Mouse (Mus musculus): ENCODE measurements around the gene Pdxdc1.

Pdxdc1 gene
- long read RNA-seq, experiment 1, full-length matches to known transcripts = 23 of 37 reads
- long read RNA-seq, experiment 1, partial matches to known transcripts = 8 of 37 reads
- long read RNA-seq, experiment 1, other reads (novel, unspliced or antisense) = 6 of 37 reads
- long read RNA-seq, experiment 2, full-length matches to known transcripts = 24 of 50 reads
- long read RNA-seq, experiment 2, partial matches to known transcripts = 11 of 50 reads
- long read RNA-seq, experiment 2, other reads (novel, unspliced or antisense) = 15 of 50 reads

- intact Hi-C loops (cut with DNase I) = loop anchor here (5.0 to 10.0 kb wide), 3 partner anchors 212 to 292 kb away; partner anchors contain the start of genes Marf1 and Nde1
Observed at GRCm38 (mm10) chr16:13902888-13903483, at the start of gene Pdxdc1, which contains the start of gene Mpv17l. Gene Pdxdc1 (minus strand): TSS chr16:13903131. Gene Mpv17l (plus strand): TSS chr16:13903161.

- intact Hi-C loops (cut with DNase I) = no loop called here
Observed at GRCm38 (mm10) chr16:13951245-13951644, 48.3 kb upstream of the Pdxdc1 start.

DNA sequence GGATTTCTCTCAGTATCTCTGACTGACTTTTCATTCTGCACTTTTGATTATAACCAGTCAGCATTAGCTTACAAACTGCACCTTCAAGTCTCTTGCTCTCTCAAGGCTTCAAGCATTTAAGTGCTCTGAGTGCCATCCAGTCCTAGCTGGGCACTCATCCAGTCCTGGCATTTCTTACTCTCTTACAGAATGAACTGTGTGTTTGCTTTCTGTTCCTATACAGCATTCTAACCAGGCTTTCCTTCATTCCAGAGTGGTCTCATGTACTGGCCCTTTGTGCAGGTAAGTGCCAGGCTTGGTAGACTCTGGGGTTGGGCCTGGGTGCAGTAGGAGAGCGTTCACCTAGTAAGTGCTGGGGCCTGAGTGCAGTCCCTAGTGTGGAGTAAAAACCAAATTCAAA is 43.4 kb upstream of the Pdxdc1 start:
- intact Hi-C loops (cut with DNase I) = no loop called here

DNA sequence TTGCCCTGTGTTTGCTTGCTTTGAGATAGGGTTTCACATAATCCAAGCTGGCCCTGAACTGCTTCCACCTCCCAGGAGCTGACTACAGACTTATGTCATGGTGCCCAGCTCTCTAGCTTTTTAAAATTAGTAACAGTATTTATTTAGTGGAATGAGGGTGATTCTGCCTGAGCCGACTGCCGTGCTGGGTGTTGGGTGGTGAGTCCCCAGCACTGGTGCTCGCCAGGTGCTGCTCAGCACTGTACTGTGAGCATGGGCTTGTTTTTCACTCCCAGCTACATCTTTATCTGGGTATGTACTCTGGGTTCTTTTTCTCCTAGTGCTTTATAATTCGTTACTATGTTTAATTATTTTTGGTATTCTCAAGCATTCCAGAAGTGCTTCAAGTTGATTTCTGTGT is 42.2 kb upstream of the Pdxdc1 start:
- intact Hi-C loops (cut with DNase I) = no loop called here

DNA sequence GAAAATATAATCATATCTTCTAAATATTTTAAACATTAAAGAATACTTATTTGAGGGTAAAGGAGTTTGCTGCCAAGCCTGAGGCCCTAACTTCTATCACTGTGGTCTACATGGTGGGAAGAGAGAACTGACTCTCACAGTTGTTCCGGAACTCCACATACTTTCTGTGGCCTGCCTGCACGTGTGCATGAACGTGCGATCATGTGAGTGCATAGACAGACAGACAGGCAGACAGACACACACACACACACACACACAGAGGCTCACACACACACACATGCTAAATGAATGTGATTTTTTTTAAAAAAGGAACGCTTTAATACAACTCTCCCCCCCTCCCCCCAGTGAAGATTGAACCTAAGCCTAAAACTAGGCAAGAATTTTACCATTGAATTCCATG is 41.8 kb upstream of the Pdxdc1 start:
- intact Hi-C loops (cut with DNase I) = no loop called here

DNA sequence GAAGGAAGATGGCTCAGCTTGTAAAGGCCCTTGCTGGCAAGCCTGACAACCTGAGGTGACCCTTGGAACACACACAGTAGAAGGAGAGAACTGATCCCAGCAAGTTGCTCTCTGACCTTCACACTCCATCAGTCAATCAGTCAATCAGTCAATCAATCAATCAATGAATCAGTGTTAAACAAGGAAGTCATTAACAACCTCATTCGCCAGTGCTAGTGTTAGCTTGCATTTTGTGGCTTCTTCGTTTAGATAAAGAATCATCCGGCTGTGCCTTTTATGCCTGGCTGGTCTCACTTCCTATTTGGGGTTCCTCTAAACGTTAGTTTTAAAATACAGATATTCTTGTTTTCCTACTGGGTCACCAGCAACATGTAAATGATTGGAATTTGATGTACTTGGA is 41.2 kb upstream of the Pdxdc1 start:
- intact Hi-C loops (cut with DNase I) = no loop called here

DNA sequence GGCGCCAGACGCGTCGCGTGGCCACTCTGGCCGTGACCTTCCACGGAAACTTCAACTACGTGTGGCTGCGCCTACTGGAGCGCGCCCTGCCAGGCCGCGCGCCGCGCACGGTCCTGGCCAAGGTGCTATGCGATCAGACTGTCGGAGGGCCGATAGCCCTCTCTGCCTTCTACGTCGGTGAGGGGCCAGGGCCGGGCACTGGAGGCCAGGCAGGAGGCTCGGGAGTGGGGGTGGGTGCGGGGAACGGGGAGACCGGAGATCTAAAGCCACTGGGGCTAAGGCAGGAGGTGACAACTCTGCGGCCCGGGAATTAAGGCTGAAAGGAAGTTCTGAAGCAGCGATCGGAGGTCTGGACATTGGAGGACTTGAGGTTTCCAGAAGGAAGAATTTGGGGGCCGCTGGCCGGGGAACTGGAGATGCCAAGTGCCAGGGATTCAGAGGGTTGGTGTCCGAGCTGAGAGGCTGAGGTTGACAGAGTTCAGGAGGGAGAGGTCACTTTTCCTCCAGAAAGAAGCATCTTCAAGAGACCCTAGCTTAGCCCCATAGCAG is 38.0 kb upstream of the Pdxdc1 start:
- intact Hi-C loops (cut with DNase I) = no loop called here

- intact Hi-C loops (cut with DNase I) = no loop called here
Observed at GRCm38 (mm10) chr16:13940139-13940846, 37.4 kb upstream of the Pdxdc1 start.

GRCm38 (mm10) chr16:13927456-13928075 is 24.6 kb upstream of the Pdxdc1 start:
- intact Hi-C loops (cut with DNase I) = no loop called here

DNA sequence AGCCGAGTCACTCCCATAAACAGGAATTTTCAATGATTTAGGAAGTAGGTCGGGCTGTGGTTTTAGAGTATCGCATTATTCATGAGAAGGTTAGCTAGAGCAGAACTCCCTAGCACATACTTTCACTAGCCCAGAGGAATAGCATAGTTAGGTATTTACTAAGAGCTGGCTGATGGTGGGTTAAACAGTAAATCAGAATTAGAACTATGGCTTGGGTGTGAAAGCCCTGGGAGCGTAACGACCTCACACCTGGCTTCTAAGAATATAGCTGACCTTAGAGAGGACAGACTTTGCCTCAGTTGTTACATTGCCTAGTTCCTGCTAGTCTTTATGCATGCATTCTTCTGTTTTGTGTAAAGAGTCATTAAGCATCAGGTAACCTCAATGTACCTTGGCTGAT is 20.0 kb upstream of the Pdxdc1 start:
- intact Hi-C loops (cut with DNase I) = loop anchor here (5.0 kb wide), 1 partner anchor 79 kb away; no protein-coding TSS in a partner anchor

DNA sequence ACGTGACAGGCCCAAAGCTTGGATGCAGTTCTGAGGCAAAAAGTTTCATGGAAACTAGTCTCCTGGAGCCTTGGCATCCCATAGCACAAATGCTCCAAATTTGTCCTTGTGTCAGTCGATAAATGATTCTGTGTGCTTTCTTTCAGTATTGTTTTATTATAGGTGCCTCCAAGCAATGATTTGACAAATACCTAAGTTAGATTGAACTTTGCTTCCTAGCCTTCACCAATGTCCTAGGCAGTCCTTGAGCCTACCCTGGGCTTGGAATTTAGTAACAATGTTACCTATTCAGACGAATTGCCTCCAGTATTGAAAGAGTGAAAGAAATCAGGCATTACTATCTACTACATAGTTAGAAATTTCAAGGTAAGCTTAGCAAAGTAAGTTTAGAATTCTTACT is 19.6 kb upstream of the Pdxdc1 start:
- intact Hi-C loops (cut with DNase I) = loop anchor here (5.0 kb wide), 1 partner anchor 80 kb away; no protein-coding TSS in a partner anchor

GRCm38 (mm10) chr16:13921781-13922180 is 18.9 kb upstream of the Pdxdc1 start:
- intact Hi-C loops (cut with DNase I) = loop anchor here (5.0 kb wide), 1 partner anchor 81 kb away; no protein-coding TSS in a partner anchor

DNA sequence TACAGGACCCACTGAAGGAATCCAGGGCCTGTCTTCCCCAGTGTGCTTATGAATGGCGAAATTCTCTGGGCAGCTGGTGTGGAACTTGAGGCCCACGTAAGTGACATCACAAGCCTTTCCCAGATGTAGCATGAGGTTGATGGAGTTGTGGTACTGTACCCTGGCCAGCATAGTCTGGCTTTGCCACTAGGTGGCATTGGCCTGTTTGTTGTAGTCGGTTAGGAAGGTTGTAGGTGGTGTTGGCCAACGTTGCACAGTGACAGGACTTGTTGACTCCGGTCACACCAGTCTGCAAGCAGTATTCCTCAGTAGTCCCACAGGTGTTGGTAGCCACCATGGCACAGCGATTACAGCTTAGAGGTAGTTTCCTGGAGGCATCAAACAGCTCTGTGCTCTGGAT is 18.1 kb upstream of the Pdxdc1 start:
- intact Hi-C loops (cut with DNase I) = loop anchor here (5.0 kb wide), 1 partner anchor 81 kb away; no protein-coding TSS in a partner anchor

GRCm38 (mm10) chr16:13920093-13920492 is 17.2 kb upstream of the Pdxdc1 start:
- intact Hi-C loops (cut with DNase I) = loop anchor here (5.0 kb wide), 1 partner anchor 82 kb away; no protein-coding TSS in a partner anchor

DNA sequence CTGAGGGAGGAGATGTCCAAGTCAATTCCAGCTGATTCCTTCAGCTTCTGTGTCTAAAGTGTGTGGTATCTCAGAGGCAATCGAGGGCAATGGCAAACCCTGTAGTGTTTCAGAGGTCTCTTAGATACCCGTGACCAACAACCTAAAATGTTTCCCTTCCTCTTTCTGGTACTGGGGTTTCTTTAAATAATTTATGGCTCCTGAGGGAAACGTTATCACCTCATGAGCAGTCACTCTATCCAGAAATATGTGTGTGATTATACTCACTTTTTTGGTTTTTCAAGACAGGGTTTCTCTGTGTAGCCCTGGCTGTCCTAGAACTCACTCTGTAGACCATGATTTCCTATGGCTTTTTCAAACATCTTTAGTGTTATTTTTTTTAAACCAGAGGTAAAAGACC is 4.4 kb upstream of the Pdxdc1 start:
- intact Hi-C loops (cut with DNase I) = loop anchor here (10.0 kb wide), 2 partner anchors 208 to 288 kb away; no protein-coding TSS in a partner anchor

- intact Hi-C loops (cut with DNase I) = loop anchor here (5.0 to 10.0 kb wide), 3 partner anchors 211 to 291 kb away; partner anchors contain the start of genes Marf1 and Nde1
Observed at GRCm38 (mm10) chr16:13903488-13903887, 557 bp upstream of the Pdxdc1 start.

GRCm38 (mm10) chr16:13902397-13902831 is 517 bp downstream of the Pdxdc1 start:
- intact Hi-C loops (cut with DNase I) = loop anchor here (5.0 to 10.0 kb wide), 3 partner anchors 212 to 292 kb away; partner anchors contain the start of genes Marf1 and Nde1

- intact Hi-C loops (cut with DNase I) = no loop called here
Observed at GRCm38 (mm10) chr16:13898981-13899380, 4.0 kb downstream of the Pdxdc1 start.

GRCm38 (mm10) chr16:13896357-13896756 is 6.6 kb downstream of the Pdxdc1 start:
- intact Hi-C loops (cut with DNase I) = no loop called here

GRCm38 (mm10) chr16:13895740-13896139 is 7.2 kb downstream of the Pdxdc1 start:
- intact Hi-C loops (cut with DNase I) = no loop called here

GRCm38 (mm10) chr16:13894097-13894496 is 8.8 kb downstream of the Pdxdc1 start:
- intact Hi-C loops (cut with DNase I) = no loop called here

All from adrenal gland (tissue).